Mouse (Mus musculus): ENCODE data around the gene Neo1.

DNA sequence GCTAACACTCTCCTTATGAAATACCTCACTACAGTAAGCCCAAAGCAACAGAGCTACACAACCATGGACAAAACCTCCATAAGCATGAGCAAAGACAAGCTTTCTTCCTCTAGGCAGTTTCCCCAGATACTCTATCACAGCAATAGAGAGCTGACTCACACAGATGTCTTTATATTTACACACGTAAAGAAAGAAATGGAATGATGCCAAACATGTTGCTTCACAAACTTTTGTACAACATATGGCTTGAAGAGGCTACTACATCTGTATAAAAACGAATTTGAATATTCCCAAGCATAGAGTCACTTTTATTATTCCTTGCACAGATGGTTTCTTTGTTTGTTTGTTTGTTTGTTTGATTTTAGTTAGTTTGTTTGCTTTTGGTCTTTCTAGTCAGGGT, 101.5 kb downstream of the Neo1 start:
- no peak for TF ChIP-seq CTCF (IDR thresholded peaks at IDR 0.05; ENCODE audit: control insufficient read depth, insufficient read depth, insufficient replicate concordance, low read depth, low read length)
- TF ChIP-seq POLR2A (IDR thresholded peaks at IDR 0.05; ENCODE audit: control insufficient read depth, low read depth, low read length) = no peak
